Mouse (Mus musculus) C2C12 (cell line): ENCODE data around the gene Orm2.

Source experiments
- CEBPB ChIP-seq: IDR thresholded peaks from one replicate; pipeline ENCODE4 v1.6.1; 2011; ENCODE audit warnings: low read depth, mild to moderate bottlenecking, control low read depth, moderate library complexity
- CTCF ChIP-seq: IDR thresholded peaks from one replicate; pipeline ENCODE4 v1.5.1; 2011; ENCODE audit not compliant: control insufficient read depth, insufficient read depth, insufficient read length
- FOSL1 ChIP-seq: IDR thresholded peaks from one replicate; pipeline ENCODE4 v1.8.0; 2011; ENCODE audit warnings: mild to moderate bottlenecking, low read length; ENCODE audit not compliant: poor library complexity, insufficient read depth, severe bottlenecking
- MAX ChIP-seq: IDR thresholded peaks from one replicate; pipeline ENCODE4 v1.6.1; 2011; ENCODE audit warnings: mild to moderate bottlenecking, control low read depth
- MYOD1 ChIP-seq: IDR thresholded peaks from one replicate; pipeline ENCODE4 v1.6.1; 2011; ENCODE audit warnings: low read depth; ENCODE audit not compliant: control insufficient read depth, insufficient read length
- MYOG ChIP-seq: IDR thresholded peaks from one replicate; pipeline ENCODE4 v1.6.1; 2011; ENCODE audit not compliant: control insufficient read depth, insufficient read length; ENCODE audit errors: extremely low read depth
- USF1 ChIP-seq: IDR thresholded peaks from one replicate; pipeline ENCODE4 v1.6.1; 2011; ENCODE audit warnings: low read depth, mild to moderate bottlenecking, control low read depth, moderate library complexity

GRCm38 (mm10) chr4:63338414-63339076, 23.7 kb upstream of the Orm2 start:
- TF ChIP-seq CTCF, result no peak
- no peak for TF ChIP-seq MYOG
- TF ChIP-seq USF1, result no peak
- no peak for TF ChIP-seq MAX
- TF ChIP-seq CEBPB, result no peak
- TF ChIP-seq MYOD1, result no peak
- TF ChIP-seq FOSL1, result no peak
